Mouse (Mus musculus): ENCODE results near the gene Zfp658.

The Zfp658 gene

DNA sequence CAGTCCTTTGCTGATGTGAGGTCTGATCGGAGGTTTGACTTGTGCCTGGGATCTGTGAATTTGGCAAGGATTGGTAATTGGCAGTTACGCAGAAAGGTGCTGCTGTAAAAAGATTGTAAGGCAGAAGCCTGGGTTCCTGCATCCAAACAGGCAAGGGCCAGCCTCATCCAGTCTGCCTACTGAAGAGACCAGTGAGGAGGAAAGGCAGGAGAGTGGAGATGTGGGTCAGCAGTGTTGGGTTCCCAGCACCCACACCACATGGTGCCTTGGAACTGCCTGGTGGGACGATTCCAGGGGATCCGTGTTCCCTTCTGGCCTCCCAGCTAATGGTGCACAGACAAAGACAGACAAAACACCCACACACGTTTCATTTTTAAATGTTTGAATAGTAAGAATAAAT is 18.5 kb downstream of the Zfp658 start:
- no peak for DNase-seq (ENCODE audit: low spot score)

DNA sequence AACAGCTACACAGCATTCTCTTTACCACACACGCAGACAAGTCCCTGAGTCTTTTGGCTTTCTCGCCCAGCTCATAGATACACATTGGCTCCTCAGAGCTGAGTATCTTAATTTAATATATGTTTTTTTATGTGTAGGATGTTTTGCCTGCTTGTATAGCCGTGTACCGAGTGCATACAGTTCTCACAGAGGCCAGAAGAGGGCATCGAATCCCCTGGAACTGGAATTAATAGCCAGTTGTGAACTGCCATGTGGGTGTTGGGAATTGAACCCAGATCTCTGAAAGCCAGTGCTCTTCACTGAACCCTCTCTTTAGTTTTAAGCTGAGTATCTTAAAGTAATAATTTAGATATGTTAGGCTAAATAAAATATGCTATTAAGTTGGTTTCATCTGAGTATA is 22.7 kb downstream of the Zfp658 start:
- no peak for DNase-seq (ENCODE audit: low spot score)

DNA sequence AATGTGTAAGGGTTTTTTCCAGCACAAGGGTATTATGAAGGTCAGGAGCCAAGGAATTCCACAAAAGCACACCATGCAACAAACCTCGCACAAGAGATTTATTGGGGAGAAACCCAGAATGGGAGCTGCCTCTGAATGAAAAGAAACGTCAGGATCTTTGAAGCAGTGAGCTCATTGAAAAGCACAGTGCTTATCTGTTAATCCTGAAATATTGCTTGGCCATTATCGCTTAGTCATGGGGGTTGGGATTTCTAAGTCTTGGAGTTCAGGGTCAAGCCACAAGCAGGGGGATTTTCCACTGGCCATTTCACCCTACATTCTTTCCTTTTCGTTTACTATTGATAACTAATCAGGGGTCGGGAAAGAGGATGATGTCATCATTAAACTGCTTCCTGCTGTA is 39.8 kb downstream of the Zfp658 start:
- no peak for DNase-seq (ENCODE audit: low spot score)

- DNase-seq (ENCODE audit: low spot score), result peak; percentile 3
These were observed 45.1 kb downstream of the Zfp658 start, which contains the start of gene Zfp819 for GRCm38 (mm10) chr7:43606896-43607742. Zfp819 (plus strand) TSS chr7:43607169.

DNA sequence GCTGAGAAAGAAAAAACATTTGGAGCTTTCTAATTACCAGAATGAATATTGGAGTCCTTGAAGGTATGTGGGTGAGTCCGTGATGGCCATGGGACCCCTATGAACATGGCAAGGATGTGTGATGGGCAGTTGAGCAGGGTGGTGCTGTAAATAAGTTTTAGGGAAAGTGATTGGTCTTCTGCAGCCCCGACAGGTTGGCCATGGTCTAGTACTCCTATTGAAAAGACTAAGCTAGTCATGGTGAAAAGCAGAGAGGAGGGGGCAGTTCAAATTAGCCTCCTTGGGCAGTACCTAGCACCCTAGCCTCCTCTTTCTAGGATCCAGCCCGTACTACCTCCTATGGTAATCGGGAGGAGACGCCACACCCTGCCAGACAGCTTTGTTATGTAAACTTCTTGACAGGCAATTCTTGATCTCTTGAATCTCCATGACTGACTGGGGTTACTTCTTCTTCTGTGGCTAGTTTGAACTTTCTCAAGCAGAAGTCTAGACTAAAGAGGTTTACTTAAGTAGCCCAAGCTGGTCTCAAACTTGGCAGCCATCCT is 45.8 kb downstream of the Zfp658 start:
- no peak for DNase-seq (ENCODE audit: low spot score)

- no peak for DNase-seq (ENCODE audit: low spot score)
These were observed 46.3 kb downstream of the Zfp658 start for GRCm38 (mm10) chr7:43608316-43608824.

DNA sequence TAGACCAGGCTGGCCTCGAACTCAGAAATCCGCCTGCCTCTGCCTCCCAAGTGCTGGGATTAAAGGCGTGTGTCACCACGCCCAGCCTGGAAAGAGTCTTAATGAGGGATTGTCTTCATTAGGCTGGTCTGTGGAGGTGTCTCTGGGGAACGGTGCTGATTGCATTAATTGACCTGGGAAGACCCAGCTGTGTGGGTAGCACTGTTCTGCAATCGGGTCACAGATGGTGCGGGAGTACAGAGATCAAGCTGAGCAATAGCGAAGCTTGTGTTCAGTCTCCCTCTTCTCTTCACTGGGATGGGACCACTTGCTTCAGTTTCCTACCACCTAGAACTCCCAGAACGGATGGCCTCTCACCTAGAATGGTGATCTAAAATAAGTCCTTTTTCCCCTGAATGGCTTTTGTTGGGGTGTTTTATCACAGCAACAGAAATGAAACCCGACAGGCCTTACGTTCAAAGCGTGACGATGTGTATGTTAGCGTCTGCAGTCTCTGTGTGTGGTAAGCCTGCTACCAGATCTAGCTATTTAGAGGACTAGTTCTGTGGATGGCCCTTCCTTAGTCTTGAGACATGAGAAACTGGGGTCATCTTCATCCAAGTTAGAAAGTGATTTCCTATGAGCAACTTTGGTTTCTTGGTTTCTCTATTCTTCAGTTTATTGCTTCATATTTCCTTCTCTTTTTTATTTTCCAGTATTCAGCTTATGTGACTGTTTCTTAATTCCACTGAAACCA is 51.9 kb downstream of the Zfp658 start:
- no peak for DNase-seq (ENCODE audit: low spot score)

- no peak for DNase-seq (ENCODE audit: low spot score)
These were observed 60.9 kb downstream of the Zfp658 start for GRCm38 (mm10) chr7:43622927-43623326.

DNA sequence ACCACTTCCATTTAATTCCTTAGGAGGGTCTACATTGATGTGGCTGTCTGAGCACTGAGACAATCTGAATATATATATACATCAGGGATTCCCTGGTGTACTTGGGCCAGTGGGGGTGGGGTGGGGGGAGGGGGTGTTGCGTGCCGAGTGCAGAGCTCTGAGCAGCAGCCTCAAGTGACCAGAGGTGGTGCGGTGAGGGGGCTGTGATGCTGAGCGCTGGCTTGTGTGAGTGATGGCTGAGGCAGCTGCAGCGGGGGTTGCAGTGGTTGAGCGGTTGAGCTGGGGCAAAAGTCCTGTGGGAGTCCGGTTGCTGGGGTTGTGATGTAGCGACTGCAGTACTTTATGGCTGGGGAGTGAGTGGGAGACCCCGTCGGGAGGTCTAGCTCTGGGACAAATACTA is 61.8 kb downstream of the Zfp658 start:
- DNase-seq (ENCODE audit: low spot score), result no peak
